Mouse (Mus musculus): ENCODE results near the gene Jade2.

- no peak for TF ChIP-seq CTCF (IDR thresholded peaks at IDR 0.05; ENCODE audit: borderline replicate concordance, insufficient read depth, low read depth, low read length)
- no peak for TF ChIP-seq POLR2A (IDR thresholded peaks at IDR 0.05; ENCODE audit: borderline replicate concordance, insufficient read depth, low read length)
Measured at GRCm38 (mm10) chr11:51881776-51882175, 24.3 kb upstream of the Jade2 start.

Measured in cerebellum, adult 2 months (tissue).